Mouse (Mus musculus) v-Abl transformed pro-B cells (cell line): ENCODE data around the gene Aff3.
"Not testable (repeated sequence)": the region's sequence is repeated elsewhere in the genome, so short reads cannot be mapped to it uniquely, and the experiment has no call there.

ENCODE experiments used
- in situ Hi-C, 2 experiments: fragments of 400-800 bp; cut with MboI; formaldehyde crosslinking; loops; one replicate each; pipeline ENCODE4 v1.15.1; 2025; ENCODE audit not compliant: unreplicated experiment in 2 of 2

The Aff3 gene

DNA sequence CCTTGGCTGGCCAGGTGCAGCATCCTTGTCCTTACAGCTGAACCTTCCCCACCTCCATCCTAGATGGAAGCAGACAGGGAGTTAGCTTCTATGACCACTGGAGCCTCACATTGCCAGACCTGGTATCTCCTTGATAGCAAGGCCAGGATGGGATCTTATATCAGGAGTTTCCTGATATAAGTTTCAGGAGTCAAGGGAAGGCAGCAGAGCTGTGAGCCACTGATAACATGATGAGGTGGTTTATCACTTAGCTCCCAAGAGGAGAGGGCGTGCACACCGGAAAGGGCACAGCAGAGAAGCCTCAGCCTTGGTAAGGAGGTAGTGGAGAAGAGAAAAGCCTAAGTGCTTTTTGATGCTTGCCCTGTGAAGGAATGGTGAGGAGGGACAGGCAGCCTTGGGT is 217.2 kb downstream of the Aff3 start:
- in situ Hi-C loops: no loop called here

GRCm38 (mm10) chr1:38446152-38446820 is 218.5 kb downstream of the Aff3 start:
- in situ Hi-C loops: no loop called here

DNA sequence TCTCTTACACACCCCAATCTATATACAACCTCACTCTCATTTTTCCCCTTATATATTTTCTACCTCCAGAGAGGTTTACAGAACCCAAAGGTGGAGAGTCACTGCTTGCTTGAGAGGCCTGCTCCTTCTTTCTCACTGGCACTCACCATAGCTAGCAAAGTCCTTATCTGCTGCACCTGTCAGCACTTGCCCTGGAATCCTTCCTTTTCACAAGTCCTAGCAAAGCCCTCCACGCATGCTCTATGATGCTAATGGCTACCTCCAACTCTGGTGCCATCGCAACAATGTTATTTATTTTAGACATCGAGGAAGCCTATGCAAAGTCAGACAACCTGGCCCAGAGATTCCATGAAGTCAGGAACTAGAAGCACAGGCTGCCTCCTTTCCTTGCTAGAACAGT is 221.9 kb downstream of the Aff3 start:
- in situ Hi-C loops: no loop called here

- in situ Hi-C loops: no loop called here
Measured at GRCm38 (mm10) chr1:38442479-38442878, 222.3 kb downstream of the Aff3 start.

- in situ Hi-C loops: no loop called here
Measured at GRCm38 (mm10) chr1:38441800-38442199, 223.0 kb downstream of the Aff3 start.

- in situ Hi-C loops: no loop called here
Measured at GRCm38 (mm10) chr1:38440471-38440815, 224.3 kb downstream of the Aff3 start.

DNA sequence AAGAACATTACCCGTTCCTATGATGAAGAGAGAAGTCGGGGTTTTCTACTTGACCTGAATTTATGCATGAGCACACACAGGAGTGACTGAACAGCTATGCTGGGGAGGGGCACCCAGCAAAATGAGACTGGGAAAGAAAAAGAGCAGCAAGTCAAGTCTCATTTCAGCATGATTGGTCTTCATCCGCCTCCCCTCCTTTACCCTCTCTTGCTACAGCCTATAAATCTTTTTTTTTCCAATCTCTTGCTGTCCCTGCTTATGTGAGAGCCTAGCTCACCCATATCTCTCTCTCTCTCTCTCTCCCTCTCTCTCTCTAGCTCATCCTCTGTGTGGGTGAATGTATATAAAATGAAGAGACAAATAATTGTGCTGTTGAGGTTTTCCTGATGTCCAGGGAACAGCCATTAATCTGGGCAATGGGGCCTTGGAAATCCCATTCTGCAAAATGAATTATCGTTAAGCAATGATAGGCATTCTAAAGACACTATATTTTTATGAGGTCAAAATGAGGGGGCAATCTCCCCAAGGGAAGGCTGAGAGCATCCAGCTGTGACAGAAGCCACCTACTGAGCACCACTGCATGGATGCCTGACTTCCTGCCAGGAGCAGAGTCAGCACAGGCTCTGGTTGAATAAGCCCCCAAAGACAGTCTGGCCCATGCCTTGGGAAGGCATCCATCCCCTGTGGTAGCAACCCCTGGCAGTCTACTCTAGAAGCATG is 224.8 kb downstream of the Aff3 start:
- in situ Hi-C loops: no loop called here

- in situ Hi-C loops: no loop called here
Measured at GRCm38 (mm10) chr1:38438447-38438846, 226.3 kb downstream of the Aff3 start.

DNA sequence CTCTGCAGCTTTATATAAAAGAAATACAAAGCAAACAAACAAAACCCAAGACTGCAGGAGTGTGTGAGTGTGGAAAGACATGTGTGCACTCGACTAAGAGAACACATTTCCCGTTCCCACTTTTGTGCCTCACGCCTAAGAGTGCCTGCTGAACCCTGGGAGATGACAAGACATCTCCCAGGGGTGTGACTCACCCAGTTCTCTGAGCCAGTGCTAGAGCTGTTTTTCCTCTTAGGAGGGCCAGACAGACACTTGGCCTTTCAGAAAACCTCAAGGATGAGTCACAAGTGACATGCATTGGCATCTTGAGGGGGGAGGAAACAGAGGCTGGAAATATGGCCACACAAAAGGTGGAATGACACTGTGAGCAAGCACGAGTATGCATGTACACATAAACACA is 227.1 kb downstream of the Aff3 start:
- in situ Hi-C loops: no loop called here

DNA sequence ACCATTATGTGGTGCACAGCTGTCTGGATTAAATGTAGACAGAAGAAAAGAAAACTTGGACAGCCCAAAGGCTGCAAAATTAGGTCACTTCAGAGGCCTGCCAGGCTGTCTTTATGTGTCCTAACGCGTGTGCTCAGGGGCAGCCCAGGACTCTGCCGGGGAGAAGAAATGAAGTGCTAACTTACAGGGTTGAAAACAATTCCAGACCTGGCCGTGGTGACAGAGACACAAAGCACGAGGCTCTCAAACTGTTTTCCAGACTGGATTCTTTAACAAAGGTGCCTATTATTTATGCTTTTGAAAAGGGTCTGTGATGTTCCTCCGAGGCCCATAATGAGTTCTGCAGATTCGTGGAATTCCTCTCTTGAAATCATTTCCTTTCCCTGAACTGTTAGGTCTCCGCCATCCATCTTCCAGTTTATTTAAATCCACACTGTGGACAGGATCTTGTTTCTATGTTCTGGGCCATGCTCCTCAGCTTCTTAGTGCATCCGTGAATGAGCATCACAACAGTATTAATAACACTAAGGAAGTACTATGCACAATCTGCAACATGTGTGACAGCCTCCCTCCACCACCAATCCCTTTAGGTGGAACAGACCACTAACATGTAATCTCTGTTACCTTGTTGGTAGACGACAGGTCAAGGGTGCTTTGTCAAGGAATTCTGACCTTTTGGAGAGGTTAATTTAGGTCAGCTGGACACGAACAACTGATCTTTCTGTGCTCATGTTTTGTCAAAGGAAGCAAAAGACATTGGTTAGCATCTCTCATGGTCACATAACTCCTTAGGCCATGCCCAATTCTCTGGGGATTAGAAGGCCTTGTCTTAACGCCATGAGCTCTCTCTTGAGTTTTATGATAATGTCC is 228.0 kb downstream of the Aff3 start:
- in situ Hi-C loops: no loop called here

DNA sequence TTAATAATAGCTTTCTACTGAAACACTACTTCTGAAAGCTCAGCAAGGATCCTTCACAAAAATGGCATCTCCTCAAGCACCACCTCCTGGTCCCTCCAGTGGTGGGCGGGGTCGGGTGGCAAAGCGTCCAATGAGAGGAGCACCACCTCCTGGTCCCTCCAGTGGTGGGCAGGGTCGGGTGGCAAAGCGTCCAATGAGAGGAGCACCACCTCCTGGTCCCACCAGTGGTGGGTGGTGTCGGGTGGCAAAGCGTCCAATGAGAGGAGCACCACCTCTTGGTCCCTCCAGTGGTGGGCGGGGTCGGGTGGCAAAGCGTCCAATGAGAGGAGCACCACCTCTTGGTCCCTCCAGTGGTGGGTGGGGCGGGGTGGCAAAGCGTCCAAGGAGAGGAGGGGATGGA is 234.4 kb downstream of the Aff3 start:
- in situ Hi-C loops: not testable (repeated sequence)

DNA sequence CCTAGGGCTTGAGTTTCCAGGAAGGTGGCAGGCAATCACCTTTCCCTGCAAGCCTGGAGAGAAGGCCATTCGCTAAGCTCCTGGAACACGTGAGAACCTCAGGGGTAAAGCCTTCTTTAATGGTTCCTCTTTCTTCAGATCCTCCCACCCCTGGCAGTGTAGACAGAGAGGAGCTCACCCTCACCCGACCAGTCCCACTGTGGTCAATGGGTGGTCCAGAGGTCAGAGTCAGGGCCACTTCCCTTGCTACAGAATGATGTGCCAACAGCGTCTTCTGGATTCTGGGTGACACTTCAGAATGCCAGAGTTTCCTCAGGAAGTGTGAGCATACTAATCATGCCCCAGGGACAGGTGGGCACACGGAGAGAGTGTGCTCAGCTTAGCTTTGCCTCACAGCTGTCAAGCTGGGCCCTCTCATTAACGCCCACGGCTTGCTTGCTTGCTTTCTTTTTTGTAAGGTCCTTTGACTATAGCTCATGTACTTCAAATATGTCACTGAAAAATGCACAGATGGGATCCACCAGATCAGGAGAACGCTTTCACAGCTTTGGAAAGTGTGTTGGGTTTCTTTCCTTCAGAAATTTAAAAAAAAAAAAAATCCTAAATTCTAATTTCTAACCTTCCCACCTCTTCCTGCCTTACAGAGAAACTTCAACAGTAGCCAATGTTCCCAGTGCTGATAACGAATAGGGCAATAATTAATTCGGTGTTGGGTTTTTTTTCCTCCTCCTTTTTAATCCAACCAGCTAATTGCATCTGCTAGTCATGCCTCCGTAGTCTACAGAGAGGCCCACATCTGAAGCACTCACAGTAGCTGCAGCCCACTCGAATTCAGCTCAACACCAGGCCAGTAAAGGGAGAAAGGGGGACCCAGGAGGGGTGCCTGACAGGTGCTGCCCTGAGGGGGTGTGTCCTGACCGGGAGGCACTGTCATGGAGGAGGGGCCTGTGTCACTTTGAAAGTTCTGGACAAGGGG is 235.8 kb downstream of the Aff3 start:
- in situ Hi-C loops: no loop called here

DNA sequence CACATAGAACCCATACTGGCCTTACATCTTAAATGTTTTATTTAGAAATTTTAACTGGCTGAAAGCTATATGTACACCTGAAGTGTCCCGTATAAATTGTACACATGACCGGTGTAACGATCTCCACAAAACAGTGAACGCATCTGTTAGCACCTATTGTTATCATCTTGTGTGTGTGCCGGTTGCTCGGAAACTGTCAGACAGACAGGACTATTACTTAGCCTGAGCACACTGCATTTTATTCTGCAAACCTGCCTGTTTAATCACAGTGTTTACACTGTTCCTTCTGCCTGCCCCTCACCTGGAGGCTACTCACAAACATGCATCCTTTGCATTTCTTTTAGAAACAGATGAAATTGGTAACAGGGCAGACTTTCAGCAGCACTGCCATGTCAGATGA is 241.8 kb downstream of the Aff3 start:
- in situ Hi-C loops: no loop called here

DNA sequence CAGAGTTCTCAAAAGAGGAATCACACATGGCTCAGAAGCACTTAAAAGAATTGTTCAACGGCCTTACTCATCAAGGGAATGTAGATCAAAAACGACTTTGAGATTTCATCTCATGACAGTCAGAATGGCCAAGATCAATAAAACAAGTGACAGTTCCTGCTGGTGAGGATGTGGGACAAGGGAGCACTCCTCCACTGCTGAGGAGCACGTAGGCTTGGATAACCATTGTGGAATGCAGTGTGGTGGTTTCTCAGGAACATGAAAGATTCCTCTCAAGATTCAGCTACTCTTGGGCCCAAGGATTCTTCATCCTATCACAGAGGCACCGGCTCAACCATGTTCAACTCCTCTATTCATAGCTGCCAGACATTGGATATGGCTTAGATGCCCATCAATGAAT is 245.4 kb downstream of the Aff3 start:
- in situ Hi-C loops: no loop called here

- in situ Hi-C loops: no loop called here
Measured at GRCm38 (mm10) chr1:38418181-38419032, 246.3 kb downstream of the Aff3 start.

DNA sequence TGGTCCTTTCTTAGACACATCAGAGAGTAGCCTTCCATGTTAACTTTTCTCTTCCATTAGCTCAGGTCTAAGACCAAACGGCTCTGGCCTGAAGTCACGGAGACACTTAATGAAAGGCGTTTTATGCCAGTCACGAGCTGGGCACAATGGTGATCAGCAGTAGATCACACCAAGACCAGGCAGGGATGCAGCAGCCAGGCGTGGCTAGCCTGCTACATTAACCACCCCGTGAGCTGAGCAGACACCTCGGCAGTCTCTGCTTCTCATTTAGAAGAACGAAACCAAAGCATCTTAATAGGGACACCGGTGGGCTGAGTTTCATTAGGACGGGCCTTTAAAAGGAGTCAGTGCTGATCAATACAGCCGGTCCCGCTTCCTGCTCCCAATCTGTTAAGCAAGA is 247.6 kb downstream of the Aff3 start:
- in situ Hi-C loops: no loop called here

- in situ Hi-C loops: no loop called here
Measured at GRCm38 (mm10) chr1:38415511-38415910, 249.2 kb downstream of the Aff3 start.

DNA sequence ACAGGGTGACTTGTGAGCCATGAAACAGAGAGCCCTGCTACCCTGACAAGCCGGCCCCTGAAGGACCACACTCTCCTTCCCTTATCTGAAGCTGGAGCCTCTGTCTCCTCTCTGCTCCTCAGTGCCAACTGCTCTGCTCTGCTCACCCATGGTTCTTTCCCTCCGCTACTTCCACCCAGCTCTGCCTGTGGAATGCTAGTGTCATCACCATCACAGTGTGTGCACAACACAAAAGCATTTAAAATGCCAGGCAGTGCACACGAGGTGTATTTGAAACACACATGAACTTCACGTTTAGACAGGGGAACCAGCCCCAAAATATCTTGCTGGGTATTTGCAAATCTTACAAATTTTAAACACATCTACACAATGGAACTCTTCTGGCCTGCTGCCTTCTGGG is 253.6 kb downstream of the Aff3 start:
- in situ Hi-C loops: no loop called here

GRCm38 (mm10) chr1:38410457-38410856 is 254.3 kb downstream of the Aff3 start:
- in situ Hi-C loops: no loop called here

DNA sequence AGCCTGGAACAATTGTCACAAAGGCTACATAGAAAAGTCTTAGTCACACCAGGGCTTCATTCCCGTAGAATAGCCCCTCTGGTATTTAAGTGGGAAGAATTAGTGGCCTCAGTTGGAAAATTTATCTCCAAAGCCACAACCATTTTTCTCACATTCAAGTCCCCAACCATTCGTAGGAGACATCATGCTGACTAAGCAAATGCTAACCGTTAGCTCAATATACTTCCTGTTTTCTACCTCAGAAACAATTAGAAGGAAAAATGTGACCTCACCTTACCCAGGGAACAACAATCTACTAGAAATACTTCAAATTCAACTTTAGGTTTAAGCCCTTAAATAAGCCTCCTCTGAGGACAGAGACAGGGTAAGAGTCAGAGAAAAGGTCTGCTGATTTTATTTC is 256.5 kb downstream of the Aff3 start:
- in situ Hi-C loops: no loop called here
